Mouse (Mus musculus): ENCODE measurements at regions not wholly inside any gene's neighbourhood (a gene's known extent, or its start where the extent isn't known, plus 50 kb on each side); places are given as distances from the start of the nearest gene placed in this dataset.

DNA sequence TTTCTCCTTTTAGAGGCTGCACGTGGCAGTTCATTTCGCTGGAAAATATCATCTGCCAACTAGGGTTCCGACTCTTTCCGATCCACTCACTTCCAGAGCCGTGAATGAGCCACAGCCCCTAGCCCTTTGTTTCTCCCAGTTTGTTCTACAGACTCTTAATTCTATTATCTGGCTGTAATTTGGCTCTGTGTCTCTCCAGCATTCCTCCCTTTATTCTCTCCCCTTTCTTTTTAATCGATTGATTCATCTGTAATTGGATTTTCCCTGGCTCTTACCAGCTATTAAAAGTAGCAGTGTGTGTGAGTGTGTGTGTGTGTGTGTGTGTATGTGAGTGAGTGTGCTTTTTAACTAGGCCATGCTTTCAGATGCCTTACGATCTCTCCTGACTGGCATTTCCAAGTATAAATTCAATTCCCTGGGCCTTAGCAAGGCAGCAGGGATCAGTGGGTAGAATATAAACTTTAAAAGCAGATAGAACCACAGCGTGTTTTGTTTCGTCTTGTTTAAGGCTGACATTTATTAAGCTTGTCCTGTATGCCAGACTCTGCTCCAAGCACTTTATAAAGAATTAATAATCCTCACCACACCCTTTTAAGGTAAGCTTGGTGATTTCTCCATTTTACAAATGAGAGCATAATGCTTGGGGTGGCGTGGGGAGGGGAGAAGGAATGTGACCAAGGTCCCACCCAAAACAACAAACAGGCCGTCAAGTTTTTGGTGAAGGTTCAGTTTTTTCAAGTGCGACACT lies 144.1 kb upstream of the Cpeb2 start:
- TF ChIP-seq POLR2A (IDR thresholded peaks at IDR 0.05; ENCODE audit: extremely low read depth, insufficient read depth, low read length) (no peak), CTCF (IDR thresholded peaks at IDR 0.05; ENCODE audit: extremely low read depth, insufficient read depth, low read length) (no peak)

Measured in cortical plate, adult 2 months (tissue).